Mouse (Mus musculus): ENCODE measurements around the gene Gm266. TPM values are rescaled to one million over a fixed set of nuclear protein-coding genes. Genes with fewer than 3 reads are reported as not detected.
A peak's percentile ranks its signal among the peaks of the same experiment; 100 is the strongest.

Gene Gm266
- total RNA-seq, 2 experiments from 2014 or later: 2.2 to 2.4 TPM

DNA sequence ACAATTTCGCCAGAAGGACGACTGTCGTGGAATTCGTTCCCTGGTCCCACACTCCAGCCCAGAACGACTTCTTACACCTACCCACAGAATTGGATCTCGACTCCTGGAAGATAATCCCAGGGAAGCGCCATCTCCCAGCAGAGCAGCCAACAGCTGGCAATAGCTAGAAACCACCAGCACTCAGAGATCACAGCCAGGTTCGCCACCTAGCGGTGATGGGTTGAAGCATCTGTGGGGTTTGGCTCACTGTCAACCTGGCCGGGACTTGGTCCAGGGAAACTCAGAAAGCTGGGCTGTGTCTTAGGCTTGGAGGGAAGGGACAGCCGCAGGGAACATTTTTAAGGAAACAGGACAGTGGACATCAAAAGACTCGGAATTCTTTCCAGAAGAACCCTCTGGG lies 19.3 kb upstream of the Gm266 start:
- intact Hi-C loops (cut with DNase I): loop anchor here (1.0 kb wide), 1 partner anchor 80 kb away; no protein-coding TSS in a partner anchor
- peak; percentile 97 to 98 for DNase-seq

DNA sequence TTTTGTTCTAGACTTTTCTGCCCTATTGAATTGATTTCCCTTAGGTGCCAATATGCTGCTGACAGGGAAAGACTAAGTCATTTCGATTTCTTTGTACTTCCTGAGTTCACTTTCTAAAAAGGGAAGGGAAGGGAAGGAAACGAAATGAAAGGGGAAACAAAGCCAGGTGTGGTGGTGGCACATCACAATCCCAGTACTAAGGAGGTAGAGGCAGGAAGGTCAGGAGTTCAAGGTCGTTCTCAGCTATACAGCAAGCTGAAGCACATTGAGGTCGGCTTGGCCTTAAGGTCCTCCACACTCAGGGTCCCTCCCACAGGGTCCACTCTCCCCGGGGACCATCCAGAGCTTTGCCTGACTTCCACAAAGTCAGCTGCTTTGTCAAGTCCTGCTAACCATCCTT lies 17.9 kb upstream of the Gm266 start:
- intact Hi-C loops (cut with DNase I): no loop called here

DNA sequence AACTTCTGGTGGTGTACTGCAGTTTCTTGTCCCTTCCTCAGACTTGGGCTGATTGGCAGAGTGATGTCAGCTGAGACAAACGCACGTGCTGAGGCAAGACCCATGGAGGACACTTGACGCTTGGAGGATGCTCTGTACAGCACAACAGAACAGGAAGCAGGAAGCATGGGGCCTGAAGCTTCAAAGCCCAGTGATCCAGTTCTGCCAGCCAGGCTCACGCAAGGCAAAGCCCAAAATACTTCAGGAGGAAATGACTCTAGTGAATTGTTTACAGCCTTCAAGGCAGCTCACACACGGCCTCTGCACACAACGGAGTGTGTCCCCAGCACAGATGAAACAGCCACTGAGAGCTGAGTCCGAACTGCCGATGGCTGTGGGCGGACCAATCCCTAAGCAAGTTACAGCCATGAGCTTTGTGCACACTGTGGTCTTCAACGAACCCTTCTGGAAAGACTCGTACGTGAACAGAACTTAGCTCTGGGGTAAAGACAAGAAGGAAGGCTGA lies 17.5 kb upstream of the Gm266 start:
- no peak for DNase-seq
- intact Hi-C loops (cut with DNase I): no loop called here

More for the DNA sequence above, 17.9 kb upstream of the Gm266 start:
- no peak for DNase-seq

DNA sequence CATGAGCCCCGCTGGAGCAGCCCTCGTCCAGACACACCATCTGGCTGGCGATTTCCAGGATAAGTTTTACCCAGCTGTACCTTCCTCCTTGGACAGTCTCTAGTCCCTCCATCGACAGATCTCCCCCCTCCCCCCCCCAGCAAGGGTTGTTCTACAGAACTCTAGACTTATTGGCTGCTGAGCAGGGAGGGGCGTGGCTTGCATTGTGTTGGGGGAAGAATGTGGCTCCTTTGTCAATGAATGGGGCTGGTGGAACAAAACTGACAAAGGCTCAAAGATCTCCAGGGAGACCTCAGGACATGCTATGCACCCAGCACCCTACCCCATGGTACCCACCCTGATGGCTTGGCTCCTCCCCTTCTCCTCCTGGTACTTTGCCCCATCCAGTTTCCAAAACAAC lies 15.1 kb upstream of the Gm266 start:
- DNase-seq: no peak
- intact Hi-C loops (cut with DNase I): no loop called here

DNA sequence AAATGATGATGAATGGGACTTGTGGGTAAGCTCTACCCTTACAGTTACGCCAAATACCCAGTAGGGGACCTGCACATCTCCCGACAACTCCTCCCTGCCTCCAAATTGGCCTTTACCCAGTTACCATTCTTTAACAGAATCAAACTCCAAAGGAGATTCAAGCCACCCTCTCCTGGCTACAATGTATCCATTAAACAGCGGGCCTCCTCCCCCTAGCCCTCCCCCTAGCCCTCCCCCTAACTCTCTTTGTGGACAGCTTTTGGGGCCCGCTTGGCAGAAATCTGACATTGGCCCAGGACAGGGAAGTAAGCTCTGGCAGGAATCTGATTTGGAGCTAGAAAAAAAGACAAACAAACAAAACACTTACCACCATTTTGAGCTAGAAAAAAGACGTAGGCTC lies 14.0 kb upstream of the Gm266 start:
- intact Hi-C loops (cut with DNase I): no loop called here
- DNase-seq: no peak

DNA sequence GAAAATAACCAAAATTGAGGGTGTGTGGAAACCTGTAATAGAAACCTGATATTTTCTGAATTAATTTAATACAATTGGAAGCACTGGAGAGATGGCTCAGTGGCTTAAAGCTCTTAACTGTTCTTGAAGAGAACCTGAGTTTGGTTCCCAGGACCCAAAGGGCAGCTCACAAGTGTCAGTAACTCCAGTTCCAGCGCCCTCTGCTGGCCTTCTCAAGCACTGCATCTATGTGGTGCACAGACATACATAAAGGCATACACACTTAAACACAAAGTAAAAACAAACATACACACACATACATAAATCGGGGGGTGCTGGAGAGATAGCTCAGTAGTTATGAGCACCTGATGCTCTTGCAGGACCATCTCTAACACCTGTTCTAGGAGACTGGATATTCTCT lies 11.5 kb upstream of the Gm266 start:
- intact Hi-C loops (cut with DNase I): no loop called here
- DNase-seq: no peak

DNA sequence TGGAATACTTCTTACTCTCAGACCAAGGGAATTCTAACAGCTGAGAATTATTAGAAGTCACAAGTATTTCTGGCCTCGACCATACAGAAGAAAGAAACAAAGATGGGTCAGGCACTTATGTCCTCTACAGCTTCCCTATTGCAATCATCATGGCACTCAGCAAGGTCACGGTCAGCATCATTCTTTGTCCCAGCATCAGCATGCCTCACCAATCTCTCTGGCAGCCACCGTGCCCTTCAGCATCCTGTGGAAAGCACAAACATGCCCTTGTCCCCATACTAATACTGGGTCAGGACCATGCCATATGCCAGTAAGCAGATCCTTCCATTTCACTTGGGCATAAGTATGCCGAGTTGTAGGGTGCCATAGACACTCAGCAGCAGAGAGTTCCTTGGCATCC lies 9.3 kb upstream of the Gm266 start:
- intact Hi-C loops (cut with DNase I): no loop called here
- DNase-seq: no peak

DNA sequence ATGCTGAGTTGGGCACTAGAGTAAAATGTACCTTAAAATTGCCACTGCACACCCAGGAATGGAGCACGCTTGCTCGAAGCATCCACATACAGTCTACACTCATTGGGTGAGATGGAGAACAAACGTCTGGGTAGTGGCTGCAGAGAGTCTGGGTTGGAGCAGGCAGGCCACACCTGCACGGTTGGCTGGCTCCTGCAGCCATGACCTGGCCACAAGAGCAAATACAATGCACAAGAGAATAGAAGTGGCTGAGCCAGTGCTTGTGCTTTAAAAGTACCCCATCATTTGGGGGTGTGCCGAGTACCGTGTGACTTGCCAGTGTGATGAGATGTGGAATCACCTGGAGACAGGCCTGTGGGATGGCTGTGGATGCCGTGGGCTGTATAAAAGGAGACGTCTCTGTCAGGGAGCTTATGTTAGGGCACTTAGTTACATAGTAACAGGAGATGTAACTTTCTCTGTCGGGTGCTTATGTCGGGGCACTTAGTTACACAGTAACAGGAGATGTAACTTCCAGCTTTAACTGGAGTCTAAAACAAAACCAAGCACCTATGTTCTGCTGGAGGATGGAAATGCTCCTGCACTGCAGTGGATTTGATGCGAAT lies 3.7 kb upstream of the Gm266 start:
- no peak for DNase-seq
- intact Hi-C loops (cut with DNase I): no loop called here

DNA sequence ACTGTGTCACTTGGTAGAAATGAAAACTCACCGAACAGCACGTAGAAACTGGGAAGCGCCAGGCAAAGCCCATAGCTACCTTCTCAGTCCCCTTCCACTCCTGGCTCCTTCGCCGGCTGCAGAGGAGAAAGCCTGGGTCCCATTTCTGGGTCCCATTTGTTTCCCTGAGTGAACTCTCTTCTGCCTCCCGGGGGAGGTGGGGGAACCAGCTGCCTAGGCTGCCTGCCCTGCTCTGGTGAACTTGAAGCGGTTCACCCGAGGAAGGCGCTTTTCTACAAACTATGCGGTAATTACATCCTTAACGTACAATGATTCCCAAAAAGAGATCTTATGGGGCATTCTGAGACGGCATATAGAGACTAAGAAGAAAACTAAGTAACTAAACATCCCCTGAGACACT lies 832 bp upstream of the Gm266 start:
- DNase-seq: peak; percentile 19 to 36
- intact Hi-C loops (cut with DNase I): no loop called here

DNA sequence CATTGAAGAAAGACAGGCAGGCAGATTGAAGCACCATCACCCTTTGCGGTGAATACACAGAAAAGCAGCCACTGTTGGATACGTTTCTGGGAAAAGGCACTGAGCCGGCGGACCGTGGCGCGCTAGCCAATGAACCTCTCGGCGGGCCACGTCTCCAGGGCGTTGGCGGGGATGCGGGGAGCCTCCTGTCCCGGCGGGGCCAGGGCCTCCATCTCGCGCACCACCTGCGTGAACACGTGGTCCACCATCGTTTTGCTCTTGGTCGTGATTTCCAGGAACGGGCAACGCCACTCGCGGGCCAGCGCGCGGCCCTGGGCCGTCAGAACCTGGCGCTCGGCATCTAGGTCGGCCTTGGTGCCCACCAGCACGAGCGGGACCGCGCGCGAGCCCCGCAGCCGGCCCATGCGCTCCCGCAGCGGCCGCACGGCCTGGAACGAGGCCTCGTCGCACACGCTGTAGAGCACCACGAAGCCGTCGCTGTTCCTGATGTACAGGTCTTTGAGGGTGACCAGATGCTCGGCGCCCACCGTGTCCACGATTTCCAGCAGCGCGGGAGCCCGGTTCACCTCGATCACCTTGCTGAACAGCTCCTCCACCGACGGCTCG lies 474 bp downstream of the Gm266 start:
- DNase-seq: no peak
- intact Hi-C loops (cut with DNase I): no loop called here

DNA sequence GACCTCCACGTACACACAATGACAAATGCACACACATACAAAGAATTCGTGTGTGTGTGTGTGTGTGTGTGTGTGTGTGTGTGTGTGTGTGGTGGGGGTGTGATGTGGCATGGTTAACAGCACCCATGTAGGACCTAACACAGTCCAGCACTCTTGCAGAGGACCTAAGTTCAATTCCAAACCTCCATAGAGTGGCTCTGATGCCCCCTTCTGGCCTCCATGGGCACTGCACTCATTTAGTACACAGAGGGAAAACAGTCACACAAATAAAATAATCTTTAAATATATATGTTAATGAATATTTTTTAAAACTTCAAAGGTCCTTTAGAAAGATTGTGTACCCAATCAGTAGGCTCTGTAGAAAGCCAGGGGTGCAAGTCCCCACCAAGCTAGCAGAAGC lies 5.7 kb downstream of the Gm266 start:
- intact Hi-C loops (cut with DNase I): no loop called here
- DNase-seq: peak in 1 of 2 experiments; percentile 64

DNA sequence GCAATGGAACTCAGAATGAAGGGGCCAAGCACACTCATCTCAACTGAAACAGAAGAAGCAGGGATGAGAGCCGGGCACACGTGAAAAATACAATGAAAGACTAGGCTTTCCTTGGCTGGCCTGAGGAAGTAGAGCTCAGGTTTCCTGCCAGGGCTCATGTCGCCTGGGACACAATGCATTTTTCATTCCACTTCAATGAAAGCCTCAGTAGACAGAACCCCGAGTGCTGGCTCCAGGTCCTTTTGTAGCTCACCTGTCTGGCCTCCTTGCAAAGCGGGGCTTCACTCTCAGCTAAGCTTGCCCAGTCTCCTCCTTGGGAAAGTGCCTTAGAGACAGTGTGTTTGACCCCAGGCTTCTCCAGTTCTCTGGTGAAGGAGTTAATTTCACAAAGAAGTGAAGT lies 6.7 kb downstream of the Gm266 start:
- intact Hi-C loops (cut with DNase I): no loop called here
- DNase-seq: no peak

DNA sequence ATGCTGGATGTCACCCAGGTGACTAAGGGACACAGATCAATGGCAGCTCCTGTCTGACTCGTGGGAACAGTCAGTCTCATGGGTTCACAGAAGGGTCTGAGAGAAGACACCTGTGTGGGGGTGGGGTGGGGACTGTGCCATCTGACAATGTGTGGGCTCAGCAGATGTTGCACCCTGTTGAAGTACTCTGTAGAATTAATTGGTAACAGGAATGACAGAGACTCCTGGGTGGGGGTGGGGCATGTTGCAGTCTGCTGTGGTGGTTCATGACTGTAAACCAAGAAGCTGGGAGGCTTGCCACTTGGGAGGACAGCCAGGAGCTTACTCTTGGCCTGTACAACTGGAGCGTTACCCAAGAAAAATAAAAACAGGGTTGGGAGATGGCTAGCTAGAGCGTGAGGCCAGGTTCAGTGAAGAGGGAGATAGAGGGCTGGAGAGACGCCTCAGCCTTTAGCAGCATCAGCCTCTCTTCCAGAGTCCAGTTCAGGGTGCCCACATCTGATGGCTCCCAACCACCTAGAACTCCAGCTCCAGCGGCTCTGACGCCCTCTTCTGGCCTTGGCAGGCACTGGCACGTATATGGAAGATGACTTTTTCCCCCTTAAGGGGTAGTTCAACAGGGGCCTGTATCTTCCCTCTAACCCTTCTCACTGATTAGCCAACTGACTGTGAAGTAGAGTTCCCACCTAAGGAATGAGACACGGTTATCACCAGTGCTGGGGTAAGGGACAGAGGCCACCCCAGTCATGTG lies 10.6 kb downstream of the Gm266 start:
- intact Hi-C loops (cut with DNase I): no loop called here
- DNase-seq: peak; percentile 88 to 89

DNA sequence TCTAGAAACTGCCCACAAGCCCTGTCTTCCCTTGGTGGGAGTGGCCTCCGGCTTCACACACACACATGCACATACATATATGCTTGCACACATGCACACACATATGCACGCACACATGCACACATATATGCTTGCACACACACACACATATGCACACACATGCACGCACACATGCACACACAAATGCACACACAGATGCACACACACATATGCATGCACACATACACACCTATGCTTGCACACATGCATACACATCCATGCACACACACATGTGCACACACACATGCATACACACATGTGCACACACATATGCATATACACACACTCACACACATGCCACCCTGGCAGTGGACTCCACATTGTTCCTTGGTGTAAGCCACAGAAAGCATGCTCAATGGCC lies 11.2 kb downstream of the Gm266 start:
- DNase-seq: no peak
- intact Hi-C loops (cut with DNase I): no loop called here

DNA sequence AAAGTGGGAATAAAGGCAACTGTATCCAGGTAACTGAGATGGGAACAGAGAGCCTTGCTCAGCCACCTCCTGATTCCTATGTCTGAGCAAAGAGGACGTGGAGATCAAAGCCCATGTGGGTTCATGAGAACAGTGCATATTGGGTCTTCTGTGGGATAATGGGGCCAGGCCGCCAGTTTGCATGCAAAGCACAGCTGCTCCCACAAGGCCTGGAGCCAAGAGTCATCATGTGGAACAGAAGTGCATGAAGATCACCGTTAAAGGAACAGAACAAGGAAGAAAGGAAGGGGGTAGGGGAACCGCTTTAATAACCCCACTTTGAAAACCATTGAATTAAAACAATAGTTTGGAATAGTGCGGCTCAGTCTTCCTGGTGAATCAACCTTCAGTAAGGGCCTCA lies 12.7 kb downstream of the Gm266 start:
- DNase-seq: no peak
- intact Hi-C loops (cut with DNase I): no loop called here

DNA sequence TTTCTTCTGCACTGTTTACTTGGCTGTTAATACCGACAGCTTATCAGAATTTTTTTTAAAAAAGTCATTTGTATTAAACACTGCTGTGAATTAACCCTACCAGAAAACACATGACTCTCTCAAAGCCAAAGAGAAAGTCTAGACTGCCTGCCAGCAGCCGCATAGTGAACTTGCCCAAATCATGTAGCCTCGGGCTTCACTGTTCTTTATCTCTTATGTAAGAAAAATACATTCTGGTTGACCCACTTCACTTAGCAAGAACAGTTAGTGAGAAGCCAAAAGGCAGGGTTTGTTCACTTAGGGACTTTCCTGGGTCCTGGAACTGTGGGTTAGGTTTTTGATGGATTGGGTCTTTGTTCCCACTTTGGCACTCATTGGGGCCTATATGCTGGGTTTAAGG lies 13.9 kb downstream of the Gm266 start:
- intact Hi-C loops (cut with DNase I): no loop called here
- DNase-seq: no peak

DNA sequence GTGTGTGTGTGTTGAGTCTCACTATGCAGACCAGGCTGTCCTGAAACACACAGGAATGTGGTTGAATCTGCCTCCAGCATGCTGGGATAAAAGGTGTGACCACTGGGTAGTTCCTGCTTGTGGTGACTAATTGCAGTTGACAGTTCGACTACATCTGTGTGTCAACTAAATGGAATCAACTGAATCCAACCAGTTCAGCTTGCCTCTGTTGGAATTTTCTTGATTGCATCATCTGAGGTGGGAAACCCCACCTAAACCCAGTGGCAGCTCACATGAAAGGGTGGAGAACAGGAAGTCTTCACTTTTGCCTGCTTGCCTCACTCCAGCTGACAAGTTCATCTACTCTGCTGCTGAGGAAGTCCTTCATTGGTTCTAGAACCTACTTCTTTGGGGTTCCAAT lies 14.5 kb downstream of the Gm266 start:
- intact Hi-C loops (cut with DNase I): no loop called here
- DNase-seq: no peak

DNA sequence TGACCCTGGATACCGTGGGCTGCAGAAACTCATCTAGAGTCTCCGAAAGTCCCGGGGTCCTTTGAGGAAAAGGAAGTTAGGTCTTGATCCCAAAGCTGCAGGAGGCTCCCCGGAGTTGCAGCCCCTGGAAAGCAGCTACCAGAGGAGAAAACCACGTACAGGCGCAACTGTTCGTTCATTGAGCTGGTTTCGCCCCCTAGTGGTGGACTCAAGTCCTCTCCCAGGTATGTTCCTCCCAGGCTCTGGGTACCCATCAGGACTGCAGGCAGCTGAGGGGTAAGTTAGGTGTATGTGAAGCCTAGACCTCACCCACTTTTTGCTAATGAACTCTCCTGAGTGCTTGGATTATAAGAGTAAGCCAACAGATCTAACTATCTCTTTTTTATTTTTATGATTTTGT lies 16.1 kb downstream of the Gm266 start:
- DNase-seq: peak; percentile 77 to 86

DNA sequence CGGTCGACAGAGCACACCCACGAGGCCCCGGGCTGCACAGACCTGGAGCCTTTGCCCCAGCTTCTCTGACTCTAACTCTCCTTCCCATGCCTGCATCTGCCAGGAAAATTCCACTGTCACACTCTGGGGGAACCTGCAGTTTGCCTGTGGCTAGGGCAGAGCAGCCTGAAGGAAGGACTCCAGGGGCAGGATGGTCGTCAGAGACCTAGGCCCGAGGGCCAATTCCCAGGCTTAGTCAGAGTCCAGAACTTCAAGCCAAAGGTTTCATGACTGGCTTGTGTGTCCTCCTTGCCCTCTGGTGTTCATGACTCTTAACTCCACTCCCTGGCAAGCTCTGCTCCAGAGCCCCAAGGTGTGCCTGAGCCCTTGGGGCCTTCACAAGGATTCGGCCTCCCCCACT lies 17.4 kb downstream of the Gm266 start:
- DNase-seq: no peak
- intact Hi-C loops (cut with DNase I): loop anchor here (5.0 kb wide), 1 partner anchor 196 kb away; the partner anchor contains the start of gene Amn

More for the DNA sequence above, 16.1 kb downstream of the Gm266 start:
- intact Hi-C loops (cut with DNase I): loop anchor here (1.0 to 5.0 kb wide), 2 partner anchors 43 to 197 kb away; partner anchors contain the start of gene Amn

DNA sequence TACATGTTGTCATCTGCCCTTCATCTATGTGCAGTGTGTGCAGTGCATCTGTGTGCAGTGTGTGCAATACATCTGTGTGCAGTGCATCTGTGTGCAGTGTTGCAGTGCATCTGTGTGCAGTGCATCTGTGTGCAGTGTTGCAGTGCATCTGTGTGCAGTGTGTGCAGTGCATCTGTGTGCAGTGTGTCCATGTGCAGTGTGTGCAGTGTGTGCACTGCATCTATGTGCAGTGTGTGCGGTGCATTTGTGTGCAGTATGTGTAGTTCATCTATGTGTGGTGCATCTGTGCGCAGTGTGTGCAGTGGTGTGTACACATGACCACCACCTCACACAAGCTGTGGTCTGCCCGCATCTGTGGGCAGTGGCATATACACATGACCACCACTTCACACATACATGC lies 19.3 kb downstream of the Gm266 start:
- no peak for DNase-seq
- intact Hi-C loops (cut with DNase I): loop anchor here (5.0 kb wide), 1 partner anchor 194 kb away; the partner anchor contains the start of gene Amn

DNA sequence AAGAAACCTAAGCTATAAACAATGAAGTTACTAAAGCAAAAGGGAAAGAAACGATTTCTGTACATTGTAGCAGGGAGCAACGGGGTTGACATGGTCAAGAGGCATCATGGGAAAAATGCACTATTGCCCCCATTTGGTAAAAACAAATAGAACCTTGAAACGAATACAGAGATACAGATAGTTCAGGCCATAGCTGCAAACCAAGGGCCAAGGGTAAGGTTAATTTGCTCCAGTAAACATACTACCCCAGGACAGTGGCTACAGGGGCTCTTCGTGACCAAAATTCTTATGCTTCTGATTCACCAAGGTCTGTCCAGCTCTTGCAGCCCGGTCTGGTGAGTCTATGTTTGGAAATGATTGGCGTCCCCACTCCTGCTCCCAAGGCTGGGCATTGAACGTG lies 22.1 kb downstream of the Gm266 start:
- DNase-seq: no peak
- intact Hi-C loops (cut with DNase I): no loop called here

DNA sequence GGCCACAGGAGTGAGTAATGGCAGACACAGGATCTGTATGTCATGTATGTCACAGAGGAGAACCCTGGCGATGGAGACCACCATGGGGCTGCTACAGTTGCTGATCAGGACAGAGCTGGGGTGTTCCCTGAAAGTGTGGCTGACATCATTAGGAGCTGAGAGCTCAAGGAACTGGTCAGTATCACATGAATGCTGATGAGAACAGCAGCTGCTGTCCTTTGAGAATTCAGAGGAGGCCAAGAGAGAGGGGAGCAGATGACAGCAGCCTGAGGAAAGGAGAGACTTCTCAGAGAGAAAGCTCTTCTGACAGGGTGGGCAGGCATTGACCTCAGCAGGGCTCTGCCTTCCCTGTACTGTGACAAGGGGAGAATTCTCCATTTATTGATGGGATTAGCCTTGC lies 27.9 kb downstream of the Gm266 start:
- DNase-seq: peak; percentile 51 to 66
- intact Hi-C loops (cut with DNase I): no loop called here
